In the genomic region with DNA sequence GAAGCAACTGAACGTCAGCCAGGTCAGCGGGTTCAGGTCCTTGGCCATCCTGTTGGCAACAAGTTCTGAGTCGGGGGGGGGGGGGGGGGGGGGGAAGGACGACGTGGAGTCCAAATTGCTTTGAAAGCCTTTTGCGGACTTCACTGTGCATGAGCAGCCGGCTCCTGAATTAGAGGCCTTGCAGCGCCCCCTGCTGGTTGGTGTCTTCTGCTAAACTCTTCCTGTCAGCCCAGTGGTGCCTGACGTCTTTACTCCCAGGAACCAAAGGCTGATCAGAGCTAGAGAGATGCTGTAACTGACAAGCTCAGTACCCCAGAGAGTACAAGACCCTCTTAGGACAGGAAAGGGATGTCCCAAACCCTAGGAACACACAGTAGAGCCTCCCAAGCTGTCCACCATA, we compare ENCODE assay signal across 8 mouse cellular contexts. TPM values are rescaled to one million over a fixed set of nuclear protein-coding genes. Genes with fewer than 3 reads are reported as not detected.
A peak's percentile ranks its signal among the peaks of the same experiment; 100 is the strongest.
DNase-seq lines count a peak whose midpoint lies in the region; ATAC-seq lines count a peak whose summit lies in the region.

No protein-coding gene starts in this region.

- H3K36me3 ChIP-seq in forebrain, embryonic 13.5 days (ENCODE audit: poor library complexity, severe bottlenecking): no peaks in the 10 kb centered on the region

- 5% methylated on average over 7 of the region's 9 CpGs for WGBS in forebrain, embryonic 13.5 days

- H3K27ac ChIP-seq in forebrain, embryonic 13.5 days: no peak overlapping the region

- peak; percentile 69; the same call in 1 of the 2 replicates for ATAC-seq in cerebellum, adult (ENCODE audit: insufficient number of reproducible peaks, low FRiP score, low TSS enrichment)
- ATAC-seq in forebrain, embryonic 13.5 days: 0 out of 2 replicates have a peak, but pooled peaks have one; percentile 59
- ATAC-seq in hematopoietic stem cell, adult 5-6 weeks (replicated peaks in 1 of 2; ENCODE audit: insufficient read depth in 1 of 2, low FRiP score in 2 of 2, low TSS enrichment in 1 of 2, low read depth in 1 of 2, poor library complexity in 2 of 2, severe bottlenecking in 2 of 2): peak; percentile 48 to 62; a peak in 1 of 4 replicates
- ATAC-seq in megakaryocyte, adult 5-6 weeks (ENCODE audit: poor library complexity, severe bottlenecking): no peak

- peaks cover 12% of the 10 kb centered on the region for H3K4me1 ChIP-seq in forebrain, embryonic 13.5 days

- DNase-seq in T-cell, adult 2 months (ENCODE audit: low spot score): peak; percentile 61
- peak; percentile 80 to 90 for DNase-seq in layer of hippocampus, postnatal 14 days (ENCODE audit: low spot score in 2 of 2)
- DNase-seq in lung, postnatal 4 days: peak; percentile 77 to 83
- peak; percentile 35 to 76 for DNase-seq in spleen, adult 18-20 months

- no peak overlapping the region for H3K9ac ChIP-seq in forebrain, embryonic 13.5 days

- H3K4me3 ChIP-seq in forebrain, embryonic 13.5 days: no peak overlapping the region

- H3K27me3 ChIP-seq in forebrain, embryonic 13.5 days: no peaks in the 10 kb centered on the region

- peaks cover 3% of the 10 kb centered on the region; the same call in 1 of the 2 replicates for H3K9me3 ChIP-seq in forebrain, embryonic 13.5 days (replicated peaks)

- H3K4me2 ChIP-seq in forebrain, embryonic 13.5 days: no peak overlapping the region

RNA-seq across cellular contexts. Expression of gene Fbxo21, which starts 43.7 kb away (rescaled TPM):
- 141 and 154 TPM in 2 replicates for polyA plus RNA-seq in forebrain, embryonic 13.5 days (2015; fragmentation: Nextera tagmentation; extraction: Ambion mirVana)
- 27.3 and 33.7 TPM in 2 replicates for total RNA-seq in hematopoietic stem cell, adult 5-6 weeks (2017)
- 100 to 1,000 TPM; 123 to 135 TPM for total RNA-seq in layer of hippocampus, postnatal 14 days (2021)
- 2.0 and 3.1 TPM in 2 replicates for total RNA-seq in megakaryocyte, adult 5-6 weeks (2015)
- total RNA-seq in megakaryocyte, adult 5-6 weeks (2017): 4.2 and 4.8 TPM in 2 replicates
